Mouse (Mus musculus) cortical plate, adult 2 months (tissue): ENCODE data around the gene Coq6. TPM values are rescaled to one million over a fixed set of nuclear protein-coding genes. Genes with fewer than 3 reads are reported as not detected.

ENCODE experiments used
- H3K27ac ChIP-seq: fragments of 200-500 bp; 2 replicates; pipeline ENCODE4 v1.5.1; 2012; ENCODE audit warnings: low read length, control low read depth, inconsistent platforms; ENCODE audit not compliant: insufficient read depth
- H3K4me1 ChIP-seq: fragments of 200-500 bp; 2 replicates; pipeline ENCODE4 v1.6.1; 2011; ENCODE audit warnings: low read length; ENCODE audit not compliant: control insufficient read depth, insufficient read depth
- H3K4me3 ChIP-seq: fragments of 200-500 bp; 2 replicates; pipeline ENCODE4 v1.5.1; 2011; ENCODE audit warnings: mild to moderate bottlenecking, low read length, control low read depth; ENCODE audit not compliant: insufficient read depth
- CTCF ChIP-seq: fragments of 200-500 bp; IDR thresholded peaks from 2 replicates; pipeline ENCODE4 v1.5.1; 2011; ENCODE audit warnings: mild to moderate bottlenecking, control low read depth, low read length; ENCODE audit not compliant: insufficient read depth; ENCODE audit errors: extremely low read depth
- POLR2A ChIP-seq: fragments of 200-500 bp; IDR thresholded peaks from 2 replicates; pipeline ENCODE4 v1.6.1; 2011; ENCODE audit warnings: mild to moderate bottlenecking, low read length, control low read depth; ENCODE audit not compliant: insufficient read depth; ENCODE audit errors: extremely low read depth
- polyA plus RNA-seq: library from polyadenylated mRNA; depleted of rRNA; stranded (reverse); fragments of >200 nt; gene quantifications from 2 replicates; pipeline ENCODE4 v1.2.3, GENCODE M21; 2012; rRNA removed

Gene Coq6
- polyA plus RNA-seq, 1 experiment: 33.2 TPM

DNA sequence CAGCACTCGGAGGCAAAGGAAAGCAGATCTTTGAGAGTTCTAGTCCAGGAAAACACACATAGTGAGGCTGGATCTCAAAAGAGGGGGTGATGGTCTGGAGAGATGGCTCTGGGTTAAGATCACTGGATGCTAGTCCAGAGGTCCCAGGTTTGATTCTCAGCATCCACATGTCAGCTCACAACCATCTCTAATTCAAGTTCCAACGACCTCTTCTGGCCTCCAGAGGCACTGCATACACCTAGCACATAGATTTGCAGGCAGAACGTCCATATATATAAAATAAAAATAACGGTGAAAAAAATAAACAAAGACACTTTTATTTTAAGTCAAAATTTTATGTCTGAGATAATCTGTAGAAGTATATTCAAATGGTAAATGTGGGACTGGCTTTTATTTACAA, 45.8 kb downstream of the Coq6 start:
- Histone ChIP-seq H3K4me1 (no peaks in the 10 kb centered on the region; the same call in 1 of the 2 replicates), H3K4me3 (no peak overlapping the region), H3K27ac (no peak overlapping the region)
- TF ChIP-seq POLR2A: no peak
- no peak for TF ChIP-seq CTCF

DNA sequence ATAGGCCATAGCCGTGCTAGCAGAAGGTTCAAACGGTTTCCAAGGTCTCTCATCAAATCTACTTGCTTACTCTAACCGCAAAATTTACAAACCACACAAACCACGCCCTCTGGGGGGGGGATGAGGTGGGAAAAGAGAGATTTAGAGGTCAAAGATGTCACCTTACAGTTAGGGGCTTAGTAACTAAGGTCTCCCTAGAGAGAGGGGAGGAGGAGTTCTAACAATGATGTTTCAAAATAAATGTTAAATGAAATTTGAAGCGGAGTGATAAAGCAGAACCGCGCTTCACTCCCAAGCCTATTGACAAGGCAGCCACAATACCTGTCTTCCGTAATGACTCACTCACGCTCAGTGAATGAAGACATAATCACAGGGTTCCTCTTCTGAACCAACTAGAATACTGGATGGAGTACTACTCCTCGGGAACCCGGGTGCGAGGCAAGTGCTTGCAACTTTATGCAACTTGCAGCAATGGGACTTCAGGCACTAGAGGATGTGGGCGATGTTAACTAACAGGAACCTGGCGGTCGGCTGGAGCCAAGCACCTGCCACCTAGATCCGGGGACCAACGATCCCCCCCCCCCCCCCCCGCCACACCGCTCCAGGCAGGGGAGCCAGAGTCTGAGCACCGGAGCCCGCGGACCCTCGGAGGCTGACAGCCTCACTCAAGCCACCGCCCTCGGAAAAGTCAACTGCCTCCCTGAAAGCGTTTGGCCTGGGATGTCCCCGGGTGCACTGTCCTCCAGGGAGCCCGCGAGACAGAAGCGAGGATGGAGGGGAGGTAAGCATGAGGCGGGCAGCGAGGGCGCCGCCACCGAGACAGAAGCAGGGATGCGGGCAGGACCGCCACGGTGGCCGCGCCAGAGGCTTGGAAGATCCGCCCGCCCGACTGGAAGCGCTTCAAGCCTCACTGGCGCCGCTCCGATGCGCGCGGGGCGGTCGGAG, 46.7 kb downstream of the Coq6 start:
- Histone ChIP-seq H3K4me1 (no peaks in the 10 kb centered on the region; the same call in 1 of the 2 replicates), H3K27ac (peak overlapping the region; percentile 88), H3K4me3 (peak overlapping the region; percentile 48)
- TF ChIP-seq CTCF (no peak), POLR2A (no peak)

DNA sequence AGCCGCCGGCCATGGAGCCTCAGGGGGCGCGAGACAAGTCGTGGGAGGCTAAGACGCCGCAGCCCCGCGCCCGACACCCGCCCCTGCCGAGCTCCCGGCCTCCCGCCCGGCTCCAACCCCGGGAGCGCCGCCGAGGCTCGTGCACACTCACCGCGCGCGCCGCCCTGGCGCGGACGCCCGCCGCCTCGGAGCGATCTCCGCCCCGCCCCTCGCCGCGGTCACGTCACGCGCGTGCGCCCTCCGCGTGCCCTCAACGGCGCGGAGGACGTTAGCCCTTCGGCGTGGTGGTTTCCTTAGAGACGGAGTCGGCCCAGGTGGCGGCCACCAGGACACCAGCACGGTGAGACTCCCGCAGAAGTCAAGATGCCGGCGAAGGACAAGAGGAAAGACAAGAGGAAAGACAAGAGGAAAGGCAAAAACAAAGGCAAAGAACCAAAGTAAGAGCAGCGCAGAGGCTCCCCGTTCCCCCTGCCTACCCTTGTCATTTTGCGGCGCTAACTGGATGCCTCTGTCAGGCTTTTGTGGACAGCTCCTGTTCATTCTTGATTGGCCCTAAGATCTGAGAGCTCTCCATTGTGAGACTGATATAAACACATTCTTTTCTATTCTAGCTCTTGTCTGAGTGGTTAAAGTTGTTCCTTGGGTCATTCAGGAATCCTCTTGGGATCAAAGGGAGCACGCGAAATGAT, 47.5 kb downstream of the Coq6 start, which contains the start of the genes Entpd5 and Bbof1:
TSS of gene Entpd5 (minus strand) at position 211 of the 689 bp plus-strand sequence.
TSS of gene Bbof1 (plus strand) at position 253 of the 689 bp plus-strand sequence.
- H3K4me3 ChIP-seq: peak within 1 kb of the TSS; percentile 48
- TF ChIP-seq CTCF (no peak), POLR2A (peak; percentile 77)
- H3K27ac ChIP-seq: peak within 1 kb of the TSS; percentile 88
- H3K4me1 ChIP-seq: no peaks in the 10 kb centered on the region; the same call in 1 of the 2 replicates

DNA sequence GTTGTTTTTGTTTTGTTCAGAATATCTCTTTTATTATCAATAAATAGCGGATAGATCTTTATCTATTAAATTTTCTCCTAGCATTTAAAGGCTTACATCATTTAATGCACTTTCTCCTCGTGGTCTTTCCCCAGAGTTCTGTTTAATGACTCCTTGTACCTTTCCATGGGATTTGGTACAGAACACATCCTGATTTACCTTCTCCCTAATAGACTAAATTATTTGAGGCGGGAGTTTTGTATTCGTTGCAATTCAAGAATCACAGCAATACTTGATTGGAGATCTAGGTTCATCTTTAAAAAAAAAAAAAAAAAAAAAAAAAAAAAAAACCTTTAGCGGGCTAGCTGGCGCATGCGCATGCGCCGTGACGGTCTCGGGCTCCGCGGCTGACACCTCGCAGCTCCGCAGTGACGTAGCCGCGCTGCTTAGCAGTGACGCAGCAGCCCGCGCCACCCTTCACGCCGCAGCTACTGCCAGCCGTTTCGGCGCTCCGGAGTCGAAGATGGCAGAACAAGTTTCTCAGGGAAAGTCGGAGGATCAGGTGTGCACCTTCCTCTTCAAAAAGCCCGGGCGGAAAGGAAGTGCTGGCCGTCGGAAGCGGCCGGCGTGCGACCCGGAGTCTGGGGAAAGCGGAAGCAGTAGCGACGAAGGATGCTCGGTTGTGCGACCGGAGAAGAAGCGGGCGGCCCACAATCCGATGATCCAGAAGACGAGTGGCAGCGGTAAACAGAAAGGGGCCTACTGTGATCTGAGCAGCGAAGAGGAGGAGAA, 55.6 kb downstream of the Coq6 start, which contains the start of gene Rnf113a2:
TSS of gene Rnf113a2 (plus strand) at position 363 of the 771 bp plus-strand sequence.
- H3K27ac ChIP-seq: no peak within 1 kb of the TSS; the same call in 1 of the 2 replicates
- peak; percentile 84 for TF ChIP-seq POLR2A
- TF ChIP-seq CTCF: no peak
- H3K4me3 ChIP-seq: peak within 1 kb of the TSS; percentile 26
- H3K4me1 ChIP-seq: peaks cover 1% of the 10 kb centered on the region; the same call in 1 of the 2 replicates

DNA sequence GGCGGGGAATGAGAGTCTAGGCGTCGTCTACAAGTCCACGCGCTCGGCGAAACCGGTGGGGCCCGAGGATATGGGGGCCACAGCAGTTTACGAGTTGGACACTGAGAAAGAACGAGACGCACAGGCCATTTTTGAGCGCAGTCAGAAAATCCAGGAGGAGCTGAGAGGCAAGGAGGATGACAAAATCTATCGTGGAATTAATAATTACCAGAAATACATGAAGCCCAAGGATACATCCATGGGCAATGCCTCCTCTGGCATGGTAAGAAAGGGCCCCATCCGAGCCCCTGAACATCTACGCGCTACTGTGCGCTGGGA, 56.1 kb downstream of the Coq6 start:
- TF ChIP-seq CTCF (no peak), POLR2A (no peak)
- Histone ChIP-seq H3K27ac (no peak overlapping the region; the same call in 1 of the 2 replicates), H3K4me1 (peaks cover 1% of the 10 kb centered on the region; the same call in 1 of the 2 replicates), H3K4me3 (peak overlapping the region; percentile 26)

Other genes starting within 250 kb of the Coq6 start
- gene Dnal1, start 247.3 kb upstream of the Coq6 start, polyA plus RNA-seq: 46.6 and 48.0 TPM in 2 replicates
- 3.0 and 3.7 TPM in 2 replicates for gene Pnma1, start 213.2 kb upstream of the Coq6 start, polyA plus RNA-seq
- gene Elmsan1, start 142.8 kb upstream of the Coq6 start, polyA plus RNA-seq: 6.9 and 7.3 TPM in 2 replicates
- 30.3 and 31.0 TPM in 2 replicates for gene Ptgr2, start 76.4 kb upstream of the Coq6 start, polyA plus RNA-seq
- 36.0 and 36.4 TPM in 2 replicates for gene Zfp410, start 44.8 kb upstream of the Coq6 start, polyA plus RNA-seq
- gene Fam161b, start 176 bp downstream of the Coq6 start, polyA plus RNA-seq: 14.6 and 15.6 TPM in 2 replicates
- gene Entpd5, start 47.4 kb downstream of the Coq6 start, polyA plus RNA-seq: 20.3 and 24.6 TPM in 2 replicates
- 7.5 and 7.8 TPM in 2 replicates for gene Bbof1, start 47.4 kb downstream of the Coq6 start, polyA plus RNA-seq
- 14.4 and 15.1 TPM in 2 replicates for gene Rnf113a2, start 55.5 kb downstream of the Coq6 start, polyA plus RNA-seq
- 55.8 and 56.9 TPM in 2 replicates for gene Aldh6a1, start 89.3 kb downstream of the Coq6 start, polyA plus RNA-seq
- gene Lin52, start 89.8 kb downstream of the Coq6 start, polyA plus RNA-seq: 31.4 and 41.0 TPM in 2 replicates
- gene Vsx2, start 208.1 kb downstream of the Coq6 start, polyA plus RNA-seq: 0.25 TPM in 2 replicates